Mouse (Mus musculus) T-helper 2 cell (primary cell): Measurements from ENCODE around the gene Tceal3.
"Not testable (repeated sequence)": the region's sequence is repeated elsewhere in the genome, so short reads cannot be mapped to it uniquely, and the experiment has no call there.

Experiments
- in situ Hi-C: fragments of 300-600 bp; cut with MboI, MseI; formaldehyde crosslinking; loops from one replicate; pipeline ENCODE4 v1.15.1; 2025; ENCODE audit warnings: high pct_unique_total_duplicates

Tceal3 gene

GRCm38 (mm10) chrX:136590199-136590896, at the start of gene Tceal3:
Gene Tceal3, plus strand, starts transcription at chrX:136590842.
- in situ Hi-C loops = loop anchor here (10.0 kb wide), 1 partner anchor 234 kb away; the partner anchor contains the start of gene Plp1

GRCm38 (mm10) chrX:136543956-136544355, 46.7 kb upstream of the Tceal3 start, which contains the start of gene Kir3dl2:
Gene Kir3dl2, minus strand, starts transcription at chrX:136544056.
- in situ Hi-C loops = loop anchor here (10.0 kb wide), 1 partner anchor 871 kb away; no protein-coding TSS in a partner anchor

DNA sequence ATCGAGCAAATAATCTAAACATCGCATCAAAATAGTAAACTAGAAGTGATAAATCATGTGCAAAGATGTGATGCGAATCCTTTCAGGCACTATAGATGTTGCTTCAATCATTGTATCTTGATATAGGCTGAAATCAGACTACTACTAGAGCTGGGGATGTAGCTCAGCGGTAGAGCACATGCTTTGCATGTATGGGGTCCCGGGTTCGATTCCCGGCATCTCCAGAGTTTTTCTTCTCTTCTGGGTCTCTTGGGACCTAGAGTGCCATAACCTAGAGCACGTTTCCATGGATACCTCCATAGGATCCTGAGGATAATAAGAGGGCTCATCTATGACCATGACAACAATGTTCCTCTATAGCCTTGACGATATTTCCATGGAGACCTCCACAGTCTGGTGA, 21.5 kb upstream of the Tceal3 start:
- in situ Hi-C loops = not testable (repeated sequence)

GRCm38 (mm10) chrX:136584617-136585016, 6.0 kb upstream of the Tceal3 start:
- in situ Hi-C loops = no loop called here

DNA sequence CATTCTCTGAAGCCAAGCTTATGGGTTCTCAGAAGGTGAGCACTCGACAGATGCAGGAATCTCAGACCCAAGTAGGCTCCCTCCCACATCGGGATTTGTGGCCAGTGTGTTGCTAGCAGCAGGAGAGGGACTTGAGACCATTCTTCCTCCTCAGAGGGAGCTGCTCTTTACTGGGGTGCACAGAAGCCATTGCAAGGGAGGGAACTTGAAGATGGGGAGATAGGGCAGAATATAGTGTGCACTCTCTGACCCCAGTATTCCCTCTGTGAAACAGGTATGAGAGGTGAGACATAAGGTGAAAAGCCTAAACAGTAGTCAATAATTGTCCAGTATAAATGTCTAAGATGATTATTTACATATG, 235 bp downstream of the Tceal3 start:
- in situ Hi-C loops = loop anchor here (10.0 kb wide), 1 partner anchor 234 kb away; the partner anchor contains the start of gene Plp1

DNA sequence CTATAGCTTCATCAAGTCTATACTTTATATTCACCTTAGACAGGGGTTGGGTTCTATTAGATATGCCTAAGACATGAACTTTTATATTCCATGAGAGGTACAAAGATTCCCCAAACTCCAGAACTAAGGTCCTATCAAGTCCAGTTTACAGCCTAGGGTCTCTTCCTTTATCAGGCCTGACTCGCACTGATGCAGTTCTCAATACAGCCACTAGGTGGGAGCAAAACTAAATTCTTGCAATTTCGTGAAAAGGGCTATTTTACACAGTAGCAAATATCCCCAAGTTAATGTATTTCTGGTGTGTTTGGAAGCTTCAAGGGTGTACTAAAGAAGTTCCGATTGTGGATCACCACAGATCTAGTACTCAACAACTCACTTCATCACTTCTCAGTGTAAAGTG, 8.8 kb downstream of the Tceal3 start:
- in situ Hi-C loops = loop anchor here (10.0 kb wide), 1 partner anchor 225 kb away; the partner anchor contains the start of gene Plp1

- in situ Hi-C loops = no loop called here
Observed at GRCm38 (mm10) chrX:136606951-136607350, 16.3 kb downstream of the Tceal3 start.

- in situ Hi-C loops = no loop called here
Observed at GRCm38 (mm10) chrX:136607395-136607794, 16.8 kb downstream of the Tceal3 start.

DNA sequence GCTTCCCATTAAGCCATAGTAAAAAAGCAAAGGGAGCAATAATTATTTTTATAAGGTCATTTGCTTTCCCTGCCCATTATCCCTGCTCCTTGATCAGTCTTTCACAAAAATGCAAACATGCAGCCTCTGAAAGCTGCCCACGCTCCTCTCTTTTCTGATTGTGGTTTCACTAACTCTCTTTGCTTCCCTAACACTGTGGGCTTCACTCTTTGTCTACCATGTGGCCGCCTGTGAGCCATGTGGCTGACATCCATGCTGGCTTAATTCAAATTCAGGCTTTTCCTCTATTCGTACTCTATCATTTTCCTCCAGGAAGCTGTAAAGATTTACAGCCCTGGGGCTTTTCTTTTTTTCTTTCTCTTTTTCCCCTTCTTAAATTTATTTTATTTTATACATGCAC, 20.7 kb downstream of the Tceal3 start:
- in situ Hi-C loops = no loop called here

- in situ Hi-C loops = not testable (repeated sequence)
Observed at GRCm38 (mm10) chrX:136615889-136616288, 25.2 kb downstream of the Tceal3 start.

DNA sequence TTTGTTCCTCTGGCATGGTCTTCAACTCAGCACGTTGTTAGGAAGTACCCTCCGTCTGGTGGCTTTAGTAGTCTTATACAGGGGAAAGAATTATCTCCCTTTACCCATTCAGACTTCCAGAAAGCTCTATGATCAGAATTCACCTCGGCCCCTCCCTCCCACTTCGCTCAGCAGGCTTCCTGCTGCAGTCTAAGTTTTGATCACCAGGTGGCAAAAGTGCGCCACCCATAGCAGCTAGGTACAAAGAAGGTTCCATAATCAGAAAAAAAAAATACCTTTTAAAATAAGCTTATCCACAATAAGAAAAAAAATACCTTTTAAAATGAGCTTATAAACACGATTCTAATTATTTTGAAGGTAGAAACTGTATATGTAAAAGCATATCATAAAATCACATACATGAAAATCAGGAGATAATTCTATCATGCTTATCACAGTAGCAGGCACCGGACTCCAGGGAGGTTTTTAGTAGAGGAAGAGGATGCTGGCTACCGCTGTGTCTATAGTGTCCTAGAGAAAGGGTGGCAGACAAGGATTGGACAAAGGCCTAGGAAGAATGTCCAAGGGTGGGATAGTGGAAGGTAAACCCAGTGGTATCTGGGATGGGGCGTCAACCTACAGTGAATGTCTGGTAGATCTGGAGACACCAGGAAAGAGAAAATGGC, 34.4 kb downstream of the Tceal3 start:
- in situ Hi-C loops = no loop called here

DNA sequence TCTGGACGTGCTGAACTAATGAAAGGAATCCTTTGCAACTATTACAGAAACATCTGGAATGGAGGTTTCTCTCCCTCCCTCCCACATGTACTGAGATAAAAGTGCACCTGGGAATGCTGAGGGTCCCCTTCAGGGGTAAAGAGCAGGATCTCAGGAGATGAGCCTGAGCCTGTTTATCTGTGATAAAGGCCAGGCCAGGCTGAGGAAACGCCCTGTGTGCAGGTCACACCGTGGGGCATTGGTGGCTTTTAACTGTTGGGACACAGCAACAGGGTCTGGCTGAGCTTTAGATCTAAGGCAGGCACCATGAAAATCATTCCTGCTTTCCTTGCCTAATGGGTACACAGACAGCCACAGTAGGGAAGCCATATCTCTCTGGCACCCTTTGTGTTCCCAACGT, 35.3 kb downstream of the Tceal3 start:
- in situ Hi-C loops = no loop called here

DNA sequence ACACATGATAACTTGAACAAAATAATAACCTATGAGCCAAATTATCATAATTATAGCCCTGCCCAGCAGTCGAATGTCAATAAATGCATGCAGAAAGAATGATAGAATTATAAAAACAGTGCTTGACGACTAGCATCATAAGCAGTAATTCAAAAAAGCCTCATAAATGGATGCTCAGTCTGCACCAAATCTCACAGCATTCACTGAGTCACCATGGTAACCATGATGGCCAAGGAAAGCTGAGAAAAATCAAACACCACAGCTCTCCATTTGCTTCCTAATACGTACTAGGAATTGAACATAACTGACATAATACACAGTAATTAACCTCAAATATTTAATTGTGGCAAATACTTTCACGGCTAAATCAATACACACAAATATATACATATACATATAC, 44.5 kb downstream of the Tceal3 start:
- in situ Hi-C loops = no loop called here

DNA sequence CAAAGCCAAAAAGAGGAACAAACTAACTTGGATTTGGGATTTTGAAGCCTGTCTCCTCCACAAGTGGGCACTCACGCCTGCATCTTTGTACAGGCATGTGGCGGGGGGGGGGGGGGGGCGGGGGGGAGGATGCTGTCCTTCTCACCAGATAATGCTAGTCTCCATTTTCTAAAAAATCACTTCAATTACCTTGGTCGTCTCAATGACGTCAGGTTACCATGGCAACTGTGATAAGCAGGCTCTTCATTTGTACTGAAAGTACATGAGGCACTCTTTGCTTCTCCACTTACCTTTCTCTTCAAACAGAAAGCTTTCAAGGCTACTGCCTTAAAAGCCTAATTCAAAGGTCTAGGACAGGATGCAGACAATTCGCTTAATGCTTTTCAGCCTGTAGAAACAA, 49.1 kb downstream of the Tceal3 start:
- in situ Hi-C loops = no loop called here

GRCm38 (mm10) chrX:136645857-136646256, 55.2 kb downstream of the Tceal3 start:
- in situ Hi-C loops = not testable (repeated sequence)

- in situ Hi-C loops = loop anchor here (10.0 kb wide), 1 partner anchor 861 kb away; no protein-coding TSS in a partner anchor
Observed at GRCm38 (mm10) chrX:136666281-136666706, 75.7 kb downstream of the Tceal3 start.

GRCm38 (mm10) chrX:136666762-136667464, 76.3 kb downstream of the Tceal3 start:
- in situ Hi-C loops = loop anchor here (10.0 kb wide), 1 partner anchor 862 kb away; no protein-coding TSS in a partner anchor

GRCm38 (mm10) chrX:136668794-136669193, 78.2 kb downstream of the Tceal3 start:
- in situ Hi-C loops = loop anchor here (10.0 kb wide), 1 partner anchor 864 kb away; no protein-coding TSS in a partner anchor

DNA sequence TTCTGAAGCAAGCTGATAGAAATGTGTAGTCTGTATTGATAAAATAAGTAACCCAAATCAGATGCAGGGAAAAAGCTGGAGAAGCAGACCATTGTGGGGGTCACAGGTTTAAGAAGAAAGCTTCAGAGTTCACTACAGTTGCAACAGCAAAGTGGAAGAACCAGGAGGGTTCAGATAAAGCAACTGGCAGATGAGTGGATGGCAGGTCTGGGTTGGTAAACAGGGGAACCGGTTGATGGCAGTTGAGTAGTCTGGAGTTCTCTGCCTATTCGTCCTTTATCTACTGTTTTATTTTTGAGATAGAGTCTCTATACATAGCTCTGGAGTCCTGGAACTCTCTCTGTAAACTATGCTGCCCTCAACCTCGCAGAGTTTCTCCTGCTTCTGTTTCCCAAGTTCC, 90.3 kb downstream of the Tceal3 start:
- in situ Hi-C loops = no loop called here

GRCm38 (mm10) chrX:136691606-136692293, 101.1 kb downstream of the Tceal3 start:
- in situ Hi-C loops = not testable (repeated sequence)

- in situ Hi-C loops = no loop called here
Observed at GRCm38 (mm10) chrX:136692294-136692675, 101.6 kb downstream of the Tceal3 start.
